Mouse (Mus musculus) small intestine, adult 2 months (tissue): ENCODE results near the gene Gsc2.

Source experiments
- CTCF ChIP-seq: fragments of 200-500 bp; IDR thresholded peaks from 2 replicates; pipeline ENCODE4 v1.5.1; 2012; ENCODE audit warnings: low read depth, mild to moderate bottlenecking, control low read depth, inconsistent platforms, low read length, moderate library complexity, mixed read lengths; ENCODE audit not compliant: insufficient replicate concordance, insufficient read length; ENCODE audit errors: extremely low read depth
- POLR2A ChIP-seq: fragments of 200-500 bp; IDR thresholded peaks from 2 replicates; pipeline ENCODE4 v1.6.1; 2012; ENCODE audit warnings: low read depth, mild to moderate bottlenecking, control low read depth, inconsistent platforms, low read length, moderate library complexity

DNA sequence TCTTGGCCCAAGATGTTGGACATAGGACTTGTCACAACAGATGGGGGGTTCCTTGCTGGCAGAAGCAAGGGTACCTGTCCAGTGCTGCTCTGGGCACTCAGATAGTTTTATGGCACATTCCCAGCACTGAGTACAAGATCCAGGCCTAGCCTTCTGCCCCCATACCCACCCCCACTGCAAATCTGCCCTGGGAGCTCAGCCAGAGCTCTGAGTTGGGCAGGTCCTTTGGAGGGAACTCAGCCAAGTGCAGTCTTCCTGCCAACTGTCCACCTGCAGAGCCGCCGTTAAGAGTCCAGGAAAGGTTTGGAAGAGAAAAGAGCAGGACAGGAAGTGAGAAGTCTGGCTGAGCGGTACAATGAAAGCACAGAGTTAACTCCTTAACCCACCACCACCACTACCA lies 22.3 kb downstream of the Gsc2 start:
- TF ChIP-seq CTCF (no peak), POLR2A (no peak)
